Mouse (Mus musculus) myocyte (in vitro differentiated cells): ENCODE data around the gene Erbb2.

Experiments used
- E2F4 ChIP-seq: IDR thresholded peaks from one replicate; pipeline ENCODE4 v1.6.1; 2011; ENCODE audit warnings: mild to moderate bottlenecking, control low read depth, moderate library complexity; ENCODE audit not compliant: insufficient read depth
- MYOD1 ChIP-seq, 3 experiments: IDR thresholded peaks; one replicate each; pipeline ENCODE4 v1.6.1; 2011; ENCODE audit warnings: control low read depth in 2 of 3, low read depth in 2 of 3, mild to moderate bottlenecking in 2 of 3, moderate library complexity in 1 of 3; ENCODE audit not compliant: insufficient read length in 2 of 3, control insufficient read depth in 1 of 3
- POLR2A ChIP-seq: IDR thresholded peaks from one replicate; pipeline ENCODE4 v1.6.1; 2011; ENCODE audit warnings: low read depth, mild to moderate bottlenecking, control low read depth, moderate library complexity; ENCODE audit not compliant: insufficient read length

- TF ChIP-seq POLR2A = no peak
- TF ChIP-seq MYOD1 (IDR thresholded peaks at IDR 0.05; ENCODE audit: control insufficient read depth in 1 of 3, insufficient read length in 2 of 3, low read depth in 2 of 3) = no peak
- TF ChIP-seq E2F4 = no peak
Observed at GRCm38 (mm10) chr11:98374266-98374665, 38.0 kb upstream of the Erbb2 start.
